Mouse (Mus musculus) midbrain, embryonic 15.5 days (tissue): ENCODE measurements at regions not wholly inside any gene's neighbourhood (a gene's known extent, or its start where the extent isn't known, plus 50 kb on each side); places are given as distances from the start of the nearest gene placed in this dataset.

ENCODE experiments used
- ATAC-seq: fragments of 200-750 bp; cut with Nextera tagmentation; replicated peaks from 2 replicates; pipeline ENCODE4 v1.8.0; 2017; ENCODE audit warnings: moderate TSS enrichment
- H3K27ac ChIP-seq: fragments of 300-500 bp; sonication (generic); 2 replicates; pipeline ENCODE4 v1.5.1; 2015; ENCODE audit warnings: mild to moderate bottlenecking, inconsistent platforms
- H3K27me3 ChIP-seq: fragments of 300-500 bp; sonication (generic); replicated peaks from 2 replicates; pipeline ENCODE4 v1.6.1; 2015; ENCODE audit warnings: inconsistent platforms
- H3K36me3 ChIP-seq: fragments of 300-500 bp; sonication (generic); replicated peaks from 2 replicates; pipeline ENCODE4 v1.6.1; 2015; ENCODE audit warnings: inconsistent platforms
- H3K4me1 ChIP-seq: fragments of 300-500 bp; sonication (generic); 2 replicates; pipeline ENCODE4 v1.6.1; 2015; ENCODE audit warnings: inconsistent platforms
- H3K4me2 ChIP-seq: fragments of 300-500 bp; sonication (generic); 2 replicates; pipeline ENCODE4 v1.6.1; 2015; ENCODE audit warnings: inconsistent platforms, mild to moderate bottlenecking, moderate library complexity
- H3K4me3 ChIP-seq: fragments of 300-500 bp; sonication (generic); 2 replicates; pipeline ENCODE4 v1.5.1; 2015; ENCODE audit warnings: mild to moderate bottlenecking, inconsistent platforms
- H3K9ac ChIP-seq: fragments of 300-500 bp; sonication (generic); 2 replicates; pipeline ENCODE4 v1.6.1; 2015; ENCODE audit warnings: mild to moderate bottlenecking, inconsistent platforms
- H3K9me3 ChIP-seq: fragments of 300-500 bp; sonication (generic); 2 replicates; pipeline ENCODE4 v1.6.1; 2016; ENCODE audit warnings: inconsistent platforms
- WGBS: fragments of 180-500 bp; shearing (Covaris S2); methylation state at CpG from one replicate; pipeline ENCODE4 v1.1.7; 2015; ENCODE audit warnings: mixed read lengths; 5-methylcytosine and 5-hydroxymethylcytosine counted together

DNA sequence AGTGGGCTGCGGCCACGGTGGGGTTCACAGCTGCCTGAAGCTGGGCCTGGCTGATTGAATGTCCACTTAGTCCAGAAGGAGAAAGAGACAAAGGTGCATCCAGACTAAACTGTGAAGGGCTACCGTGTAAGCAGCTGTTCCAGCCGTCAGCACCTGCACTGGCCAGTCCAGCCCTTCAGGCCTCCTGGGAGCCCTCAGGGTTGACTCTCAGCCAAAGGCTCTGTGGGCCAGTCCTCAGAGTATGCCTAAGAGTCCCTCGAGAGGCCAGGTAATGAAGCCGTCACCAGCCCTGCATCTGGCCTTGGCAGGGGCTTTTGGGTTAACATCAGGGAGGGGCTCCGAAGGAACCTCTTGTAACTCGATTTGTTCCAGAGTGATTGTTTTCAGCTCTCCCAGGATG lies 187.4 kb downstream of the Gpd2 start:
- H3K27ac ChIP-seq = no peak overlapping the region
- H3K36me3 ChIP-seq = no peaks in the 10 kb centered on the region
- no peaks in the 10 kb centered on the region for H3K27me3 ChIP-seq
- no peak overlapping the region for H3K4me3 ChIP-seq
- ATAC-seq = no peak
- WGBS = 85% methylated on average over 8 of the region's 8 CpGs
- no peaks in the 10 kb centered on the region for H3K9me3 ChIP-seq
- H3K4me2 ChIP-seq = no peak overlapping the region
- no peak overlapping the region for H3K9ac ChIP-seq
- H3K4me1 ChIP-seq = no peaks in the 10 kb centered on the region

DNA sequence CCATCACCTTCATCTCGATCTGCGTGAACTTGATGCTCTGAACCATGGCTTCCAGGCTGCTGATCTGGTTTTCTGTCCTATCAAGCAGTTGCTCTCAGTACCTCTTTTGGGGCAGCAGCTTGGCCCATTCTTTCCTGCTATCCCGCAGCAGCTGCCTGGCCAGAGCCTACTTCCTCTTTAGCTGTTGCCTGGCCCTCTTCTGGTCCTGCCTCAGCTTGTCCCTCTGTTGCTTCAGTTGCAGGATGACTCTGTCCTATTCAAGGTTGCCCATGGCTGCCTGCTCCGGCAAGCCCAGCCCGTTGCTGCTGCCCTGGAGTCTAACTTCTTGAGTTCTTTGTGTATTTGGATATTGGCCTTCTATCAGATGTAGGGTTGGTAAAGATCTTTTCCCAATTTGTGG lies 188.0 kb downstream of the Gpd2 start:
- Histone ChIP-seq H3K4me3 (no peak overlapping the region), H3K36me3 (no peaks in the 10 kb centered on the region), H3K4me2 (no peak overlapping the region), H3K9me3 (no peaks in the 10 kb centered on the region), H3K4me1 (no peaks in the 10 kb centered on the region), H3K27me3 (no peaks in the 10 kb centered on the region), H3K9ac (no peak overlapping the region), H3K27ac (no peak overlapping the region)
- 98% methylated on average over 5 of the region's 5 CpGs for WGBS
- no peak for ATAC-seq

DNA sequence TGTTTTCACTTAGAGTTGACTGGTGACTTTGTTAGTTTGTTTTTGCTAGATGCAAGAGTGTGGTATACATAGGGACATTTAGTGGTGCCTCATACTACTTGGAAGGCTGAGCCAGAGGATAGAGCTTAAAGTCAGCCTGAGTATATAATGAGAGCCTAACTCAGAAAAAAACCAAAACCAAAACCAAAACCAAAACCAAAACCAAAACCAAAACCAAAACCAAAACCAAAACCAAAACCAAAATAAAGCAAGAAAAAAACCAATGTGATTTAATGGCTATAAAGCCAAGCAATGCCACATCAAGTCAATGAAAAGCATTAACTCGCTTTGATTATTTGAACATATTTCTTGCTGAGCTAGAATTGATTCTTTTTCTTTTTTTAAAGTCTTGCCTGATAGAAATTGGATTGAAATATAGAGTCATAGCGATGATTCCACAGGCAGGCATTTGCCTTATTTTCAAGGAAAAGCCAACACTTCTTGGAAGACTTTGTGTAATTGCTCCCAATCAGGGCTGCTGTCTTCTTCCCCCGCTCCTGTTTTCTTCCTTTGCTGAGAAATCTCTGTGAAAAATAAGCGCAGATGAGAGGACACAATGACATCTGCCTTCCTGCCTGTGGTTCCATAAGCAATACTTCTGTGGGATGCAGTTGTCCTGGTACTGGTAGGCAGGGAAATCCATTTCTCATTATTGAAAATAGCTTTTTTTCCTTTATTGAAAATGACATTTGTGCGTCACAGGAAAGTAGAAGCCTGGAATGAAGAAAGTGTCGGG lies 213.7 kb downstream of the Gpd2 start:
- Histone ChIP-seq H3K4me2 (no peak overlapping the region), H3K9me3 (no peaks in the 10 kb centered on the region), H3K36me3 (no peaks in the 10 kb centered on the region), H3K9ac (no peak overlapping the region), H3K4me3 (no peak overlapping the region), H3K27ac (no peak overlapping the region), H3K4me1 (no peaks in the 10 kb centered on the region), H3K27me3 (no peaks in the 10 kb centered on the region)
- WGBS = 92% methylated on average over 6 of the region's 6 CpGs
- ATAC-seq = no peak

DNA sequence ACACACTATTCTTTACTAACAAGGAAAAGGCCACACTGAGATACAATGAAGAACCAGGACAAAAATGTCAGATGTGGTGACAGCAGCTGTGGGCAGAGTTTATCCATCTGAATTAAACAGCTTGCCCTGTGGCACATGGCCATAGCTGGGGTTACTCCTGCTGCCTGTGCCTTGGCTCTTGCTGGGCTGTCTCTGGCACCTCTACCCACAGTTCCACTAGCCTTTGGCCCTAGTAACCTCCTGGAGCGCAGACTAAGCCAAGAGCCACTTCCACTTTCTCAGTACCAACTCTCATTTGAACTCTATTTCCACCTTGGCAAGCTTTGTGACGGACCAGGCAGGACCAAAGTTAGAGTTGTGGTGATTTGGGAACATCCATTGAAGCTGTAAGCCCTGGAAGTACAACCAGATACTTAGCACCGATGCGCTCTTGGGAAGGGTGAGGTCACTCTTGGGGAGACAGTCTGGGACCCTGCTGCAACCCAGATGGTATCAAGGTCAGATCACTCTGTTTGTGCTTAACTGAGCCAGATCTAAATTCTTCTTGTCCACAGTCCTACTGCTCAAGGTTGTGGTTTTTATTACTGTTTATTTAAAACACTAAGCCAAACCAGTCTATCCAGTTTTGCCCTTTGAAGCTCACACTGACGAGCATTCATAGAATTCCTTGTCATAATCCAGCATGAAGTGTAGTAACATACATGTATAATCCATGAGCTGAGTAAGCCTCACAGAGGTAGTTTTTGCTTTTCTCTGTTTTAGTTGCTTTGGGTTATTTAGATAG lies 216.7 kb downstream of the Gpd2 start:
- Histone ChIP-seq H3K27ac (no peak overlapping the region), H3K9me3 (no peaks in the 10 kb centered on the region), H3K27me3 (no peaks in the 10 kb centered on the region), H3K4me3 (no peak overlapping the region), H3K4me2 (no peak overlapping the region), H3K36me3 (no peaks in the 10 kb centered on the region), H3K4me1 (no peaks in the 10 kb centered on the region), H3K9ac (no peak overlapping the region)
- WGBS = 87% methylated on average over 5 of the region's 5 CpGs
- no peak for ATAC-seq

DNA sequence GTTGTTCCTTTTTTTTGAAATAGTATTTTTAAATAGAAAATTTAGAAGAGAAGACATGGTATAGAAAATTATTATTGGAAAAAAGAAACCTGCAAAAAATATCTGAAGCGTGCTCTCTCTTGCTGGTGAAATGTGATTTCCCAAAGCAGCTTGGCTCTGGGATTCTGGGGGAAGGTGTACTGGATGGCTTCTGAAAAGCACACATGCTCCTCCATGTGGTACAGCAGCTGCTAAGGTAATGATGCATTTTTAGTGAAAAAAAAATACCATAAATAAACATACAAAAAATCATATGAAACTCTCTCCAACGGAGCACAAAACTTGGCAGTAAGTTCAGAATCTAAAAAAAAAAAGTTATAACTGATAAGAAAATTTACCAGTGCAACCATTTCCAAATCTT lies 222.5 kb downstream of the Gpd2 start:
- no peaks in the 10 kb centered on the region for H3K4me1 ChIP-seq
- no peak for ATAC-seq
- no peak overlapping the region for H3K9ac ChIP-seq
- H3K27ac ChIP-seq = no peak overlapping the region
- H3K36me3 ChIP-seq = no peaks in the 10 kb centered on the region
- WGBS = 93% methylated on average over 2 of the region's 2 CpGs
- no peak overlapping the region for H3K4me3 ChIP-seq
- H3K9me3 ChIP-seq = no peaks in the 10 kb centered on the region
- H3K27me3 ChIP-seq = no peaks in the 10 kb centered on the region
- H3K4me2 ChIP-seq = no peak overlapping the region

DNA sequence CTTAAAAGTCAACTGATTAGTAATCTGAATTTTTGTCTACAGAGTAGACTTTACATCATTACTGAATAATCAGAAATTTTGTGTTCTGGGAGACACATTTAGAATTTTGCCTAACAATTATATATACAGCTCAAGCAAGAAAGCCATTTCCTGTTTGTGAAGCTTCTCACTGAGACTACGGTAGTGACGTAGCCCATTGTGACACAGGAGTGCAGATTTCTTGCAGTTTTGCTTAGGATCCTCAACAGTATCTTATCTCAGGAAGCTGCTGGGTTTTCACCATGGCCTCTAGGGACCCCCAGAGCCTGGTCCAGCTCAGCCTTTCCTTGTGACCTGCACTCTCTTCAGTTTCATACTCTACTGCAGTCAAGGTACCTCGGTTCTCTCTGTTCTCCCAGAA lies 236.4 kb downstream of the Gpd2 start:
- Histone ChIP-seq H3K36me3 (no peaks in the 10 kb centered on the region), H3K9me3 (no peaks in the 10 kb centered on the region), H3K4me2 (no peak overlapping the region), H3K9ac (no peak overlapping the region), H3K27me3 (no peaks in the 10 kb centered on the region), H3K4me3 (no peak overlapping the region), H3K4me1 (no peaks in the 10 kb centered on the region), H3K27ac (no peak overlapping the region)
- ATAC-seq = no peak
- WGBS = 84% methylated on average over 3 of the region's 3 CpGs

DNA sequence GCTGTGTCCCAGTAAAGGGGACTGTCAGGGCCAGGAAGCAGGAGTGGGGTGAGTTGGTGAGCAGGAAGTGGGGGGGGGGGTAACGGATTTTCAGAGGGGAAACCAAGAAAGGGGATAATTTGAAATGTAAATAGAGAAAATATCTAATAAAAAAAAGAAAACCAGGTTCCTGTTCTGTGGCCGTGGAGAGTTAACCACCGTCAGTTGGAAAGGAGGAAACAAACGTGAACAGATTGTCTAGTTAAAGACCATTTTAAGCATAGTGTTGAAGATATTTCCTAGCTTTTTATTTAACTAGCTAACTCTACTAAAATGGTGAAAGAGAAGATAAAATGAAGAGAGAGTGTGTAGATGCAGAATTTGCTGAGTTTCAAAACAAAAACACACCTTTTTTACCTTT lies 254.7 kb downstream of the Gpd2 start:
- Histone ChIP-seq H3K4me2 (no peak overlapping the region), H3K4me3 (no peak overlapping the region), H3K36me3 (no peaks in the 10 kb centered on the region), H3K9me3 (no peaks in the 10 kb centered on the region), H3K27me3 (no peaks in the 10 kb centered on the region), H3K9ac (no peak overlapping the region), H3K27ac (no peak overlapping the region), H3K4me1 (no peaks in the 10 kb centered on the region)
- 69% methylated on average over 4 of the region's 4 CpGs for WGBS
- ATAC-seq = no peak

DNA sequence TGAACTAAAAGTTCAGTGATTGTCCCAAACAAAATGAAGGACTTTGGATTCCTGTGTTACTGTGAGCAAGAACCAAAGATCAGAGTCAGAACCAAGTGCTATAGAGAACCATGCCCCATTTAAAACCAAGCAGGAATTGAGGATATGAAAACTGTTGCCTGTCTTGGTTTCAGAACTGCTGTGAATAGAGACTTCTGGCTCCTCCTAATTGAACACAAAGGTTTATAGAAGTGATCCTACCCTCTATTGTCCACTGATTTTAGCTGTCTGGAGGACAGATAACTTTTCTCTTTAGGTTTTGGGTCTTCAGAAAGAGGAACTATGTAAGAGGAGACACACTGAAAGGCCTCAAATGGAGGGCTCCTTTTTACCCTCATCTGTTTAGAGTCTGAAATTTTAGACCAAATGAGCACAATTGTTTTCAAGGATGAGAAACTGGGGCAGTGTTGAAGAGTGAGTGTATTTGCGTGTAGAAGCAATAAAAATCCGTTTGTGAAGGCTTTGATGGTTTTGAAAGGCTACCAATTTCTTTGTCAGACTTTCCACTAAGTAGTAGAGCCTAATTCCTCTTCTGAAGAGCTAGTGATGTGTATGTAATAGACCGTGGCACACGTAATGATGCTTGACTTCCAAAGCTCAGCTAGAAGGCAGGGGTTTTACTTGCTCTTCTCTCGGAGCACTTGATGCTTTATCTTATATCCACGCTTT lies 255.6 kb downstream of the Gpd2 start:
- no peaks in the 10 kb centered on the region for H3K36me3 ChIP-seq
- H3K9me3 ChIP-seq = no peaks in the 10 kb centered on the region
- no peak overlapping the region for H3K4me3 ChIP-seq
- no peak for ATAC-seq
- no peak overlapping the region for H3K27ac ChIP-seq
- no peaks in the 10 kb centered on the region for H3K27me3 ChIP-seq
- H3K4me1 ChIP-seq = no peaks in the 10 kb centered on the region
- H3K9ac ChIP-seq = no peak overlapping the region
- H3K4me2 ChIP-seq = no peak overlapping the region
- 55% methylated on average over 6 of the region's 6 CpGs for WGBS

DNA sequence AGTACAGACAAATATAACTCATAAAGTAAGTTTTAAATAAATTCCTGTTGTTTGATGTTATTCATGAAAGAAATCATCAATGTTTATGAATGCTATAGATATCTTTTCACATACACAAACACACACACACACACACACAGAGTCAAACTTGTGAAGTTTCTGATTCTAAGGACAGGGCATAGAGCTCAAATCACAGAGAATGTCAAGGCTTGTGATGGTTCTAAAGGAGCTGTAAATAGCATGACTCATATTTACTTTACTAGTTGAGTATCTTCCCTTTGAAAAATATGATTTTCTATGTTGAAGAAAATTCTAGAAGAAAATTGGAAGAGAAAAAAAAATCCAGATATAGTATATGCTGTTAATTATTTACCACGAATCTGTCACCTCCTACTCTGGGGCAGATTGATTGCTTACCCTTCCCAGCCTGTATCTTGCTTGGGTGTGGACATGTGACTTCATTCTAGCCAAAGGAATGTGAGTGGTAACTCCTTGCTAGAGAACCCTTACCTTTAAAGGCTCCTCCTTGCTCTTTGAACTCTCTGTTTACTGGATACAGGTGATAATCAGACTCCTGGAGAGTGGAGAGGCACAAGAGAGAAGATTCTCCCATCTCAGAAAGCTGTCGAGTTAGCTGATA lies 259.0 kb downstream of the Gpd2 start:
- Histone ChIP-seq H3K4me2 (no peak overlapping the region), H3K4me3 (no peak overlapping the region), H3K27me3 (no peaks in the 10 kb centered on the region), H3K4me1 (no peaks in the 10 kb centered on the region), H3K27ac (no peak overlapping the region), H3K9me3 (no peaks in the 10 kb centered on the region), H3K9ac (no peak overlapping the region), H3K36me3 (no peaks in the 10 kb centered on the region)
- 84% methylated on average over 2 of the region's 2 CpGs for WGBS
- ATAC-seq = no peak

DNA sequence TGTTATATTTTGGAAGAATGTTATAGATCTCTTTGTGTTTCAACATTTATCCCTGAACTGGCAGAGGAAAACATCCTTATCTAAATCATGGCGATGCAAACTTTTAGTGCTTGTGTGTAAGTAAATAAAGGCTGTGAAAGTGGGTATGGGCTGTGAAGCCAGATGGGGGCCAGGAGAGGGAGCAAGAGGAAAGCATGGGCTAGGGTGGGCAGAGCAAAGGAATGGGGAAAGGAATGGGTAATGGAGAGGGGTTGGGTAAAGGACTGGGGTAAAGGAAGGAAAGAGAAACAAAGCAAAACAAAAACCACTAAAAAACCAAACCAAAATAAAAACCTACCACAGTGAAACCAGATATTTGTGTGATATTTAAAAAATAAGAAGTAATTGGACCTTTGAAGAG lies 260.5 kb downstream of the Gpd2 start:
- WGBS = 87% methylated on average over 1 of the region's 1 CpGs
- no peak for ATAC-seq
- Histone ChIP-seq H3K36me3 (no peaks in the 10 kb centered on the region), H3K9me3 (no peaks in the 10 kb centered on the region), H3K9ac (no peak overlapping the region), H3K4me3 (no peak overlapping the region), H3K27me3 (no peaks in the 10 kb centered on the region), H3K4me1 (no peaks in the 10 kb centered on the region), H3K27ac (no peak overlapping the region), H3K4me2 (no peak overlapping the region)

DNA sequence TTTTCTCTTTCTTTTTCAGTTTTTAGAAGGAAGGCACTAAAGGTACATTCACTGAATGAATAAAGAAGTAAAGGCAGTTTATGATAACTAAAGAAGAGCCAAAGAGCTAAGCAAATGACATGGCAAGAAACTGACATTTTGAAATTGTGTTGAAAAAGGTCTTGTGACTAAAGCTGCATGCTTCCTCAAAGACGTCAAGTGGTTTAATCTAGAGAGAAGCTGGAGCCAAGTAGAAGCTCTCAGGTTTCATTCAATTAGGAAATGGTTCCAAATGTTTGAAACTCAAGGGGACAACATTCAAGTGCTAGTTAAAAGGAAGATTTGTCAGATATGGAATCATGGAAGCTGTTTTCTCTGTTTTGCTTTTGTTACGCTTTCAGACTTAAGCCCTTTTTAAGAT lies 267.2 kb downstream of the Gpd2 start:
- H3K9me3 ChIP-seq = no peaks in the 10 kb centered on the region
- no peaks in the 10 kb centered on the region for H3K27me3 ChIP-seq
- no peaks in the 10 kb centered on the region for H3K36me3 ChIP-seq
- no peak overlapping the region for H3K9ac ChIP-seq
- no peak overlapping the region for H3K4me3 ChIP-seq
- no peak for ATAC-seq
- WGBS = 74% methylated on average over 2 of the region's 2 CpGs
- no peak overlapping the region for H3K27ac ChIP-seq
- H3K4me2 ChIP-seq = no peak overlapping the region
- no peaks in the 10 kb centered on the region for H3K4me1 ChIP-seq

DNA sequence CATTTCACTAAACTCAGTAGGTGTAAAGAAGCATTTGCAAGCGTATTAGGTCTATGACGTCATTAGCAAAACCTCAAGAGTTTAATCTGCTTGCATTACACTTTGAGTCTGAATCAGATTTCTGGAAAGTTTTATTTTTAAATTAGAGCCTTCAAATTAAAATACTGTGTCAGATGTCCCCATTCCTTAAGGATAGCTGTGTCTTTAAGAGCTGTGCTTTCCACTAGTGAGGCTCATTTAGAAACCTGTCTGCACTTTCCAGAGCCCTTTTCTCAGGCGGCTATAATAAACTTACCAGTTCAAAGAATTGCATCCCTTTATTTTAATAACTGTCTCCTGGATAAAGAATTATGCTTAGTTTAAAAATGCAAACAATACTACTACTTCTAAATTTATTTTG lies 285.0 kb downstream of the Gpd2 start:
- H3K27me3 ChIP-seq = no peaks in the 10 kb centered on the region
- peaks cover 10% of the 10 kb centered on the region for H3K4me1 ChIP-seq
- ATAC-seq = no peak; the same call in 1 of the 2 replicates
- H3K27ac ChIP-seq = no peak overlapping the region
- H3K9me3 ChIP-seq = no peaks in the 10 kb centered on the region
- H3K4me3 ChIP-seq = no peak overlapping the region
- no peak overlapping the region for H3K4me2 ChIP-seq
- H3K36me3 ChIP-seq = no peaks in the 10 kb centered on the region
- 51% methylated on average over 3 of the region's 3 CpGs for WGBS
- no peak overlapping the region for H3K9ac ChIP-seq
